Mouse (Mus musculus): Measurements from ENCODE around the gene U90926.
"Not testable (repeated sequence)": the region's sequence is repeated elsewhere in the genome, so short reads cannot be mapped to it uniquely, and the experiment has no call there.

The U90926 gene

DNA sequence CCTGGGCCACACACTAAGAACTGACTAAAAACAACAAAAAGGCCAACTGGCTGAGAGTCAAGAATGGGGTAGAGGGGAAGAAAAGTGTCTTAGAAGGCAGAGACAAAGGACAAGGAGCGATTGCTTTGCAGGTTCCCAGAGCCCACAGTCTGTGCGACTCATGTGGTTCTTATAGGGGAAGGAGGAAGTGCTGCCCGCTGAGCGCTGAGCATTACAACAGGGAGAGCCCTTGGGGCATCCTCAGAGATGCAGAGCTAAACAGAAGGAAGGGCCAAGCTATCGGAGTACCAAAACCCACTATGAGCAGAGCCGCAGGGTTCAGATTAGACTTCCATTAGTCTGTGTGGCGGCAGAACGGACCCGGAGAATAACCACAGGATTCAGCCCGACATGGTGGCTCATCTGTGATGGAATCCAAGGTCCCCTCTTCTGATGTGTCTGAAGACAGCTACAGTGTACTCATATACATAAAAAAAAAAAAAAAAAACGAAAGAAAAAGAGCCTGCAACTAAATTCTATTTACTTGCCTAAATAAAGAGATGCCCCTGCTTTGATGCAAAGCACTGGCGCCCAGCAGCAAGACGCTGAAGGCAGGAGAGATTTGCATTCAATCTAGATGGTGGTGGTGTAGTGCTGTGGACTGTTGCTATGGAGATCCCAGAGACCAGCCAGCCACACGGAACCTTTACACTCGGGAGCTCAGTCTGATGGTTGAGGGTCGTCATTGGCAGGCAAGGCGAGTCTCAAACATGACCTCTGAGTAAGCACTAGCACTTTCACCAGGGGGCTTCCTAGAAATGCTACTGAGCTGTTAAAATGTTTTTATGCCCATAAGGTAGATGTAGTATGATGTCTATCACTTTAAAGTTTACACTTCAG is 3.9 kb upstream of the U90926 start:
- no peak for DNase-seq (ENCODE audit: low read depth, low spot score)

DNA sequence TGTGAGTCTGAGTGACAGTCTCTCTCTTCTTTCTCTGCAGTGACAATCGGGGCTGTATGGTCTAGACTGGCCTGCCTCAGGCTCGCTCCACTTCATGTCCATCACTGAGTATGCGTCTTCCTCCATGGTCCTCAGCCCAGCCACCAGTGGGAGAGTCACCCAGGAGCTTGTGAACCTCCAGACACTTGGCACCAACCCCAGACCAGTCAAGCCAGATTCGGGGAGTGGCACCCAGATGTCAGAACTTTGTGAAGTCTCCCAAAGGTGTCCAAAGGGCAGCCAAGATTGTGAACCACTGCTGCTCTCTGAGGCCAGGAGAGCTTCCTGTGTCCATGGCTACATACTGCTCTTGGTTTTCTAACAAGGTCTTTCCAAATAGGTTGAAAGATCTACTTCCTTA is 3.0 kb downstream of the U90926 start:
- no peak for DNase-seq (ENCODE audit: low read depth, low spot score)

DNA sequence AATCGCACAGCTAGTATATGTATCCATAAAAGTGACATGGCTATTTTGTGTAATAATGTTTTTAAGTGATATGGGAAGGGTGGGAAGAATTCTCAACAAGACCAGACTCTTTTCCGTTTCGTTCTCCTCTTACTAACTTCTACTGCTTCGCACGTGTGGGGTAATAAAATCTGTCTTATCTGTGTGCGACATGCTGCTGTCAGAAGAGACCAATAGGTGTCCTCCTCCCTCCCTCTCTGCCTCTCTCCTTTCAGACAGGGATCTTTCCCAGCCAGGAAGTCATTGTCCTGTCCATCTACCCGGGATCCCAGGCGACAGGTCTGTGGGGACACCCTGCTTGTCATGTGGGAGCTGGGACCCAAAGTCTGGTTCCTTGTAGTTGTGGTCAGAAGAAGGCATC is 5.0 kb downstream of the U90926 start:
- no peak for DNase-seq (ENCODE audit: low read depth, low spot score)

DNA sequence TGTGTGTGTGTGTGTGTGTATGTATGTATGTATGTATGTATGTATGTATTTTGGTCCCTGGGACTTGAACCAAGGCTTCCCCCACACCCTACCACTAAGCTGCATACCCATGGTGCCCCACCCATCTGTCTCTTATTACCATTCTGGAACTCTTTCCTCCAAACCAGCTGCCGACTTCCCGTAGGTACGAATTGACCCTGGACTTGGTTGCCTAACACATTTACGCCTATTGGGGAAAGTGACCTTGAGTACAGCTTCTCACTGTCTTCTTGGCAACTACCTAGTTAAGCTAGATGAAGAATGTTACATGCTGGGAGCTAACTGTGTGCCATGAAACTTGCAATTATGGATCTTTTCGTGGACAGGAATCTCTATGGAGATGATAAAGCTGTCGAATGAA is 9.1 kb downstream of the U90926 start:
- DNase-seq (ENCODE audit: low read depth, low spot score): no peak

DNA sequence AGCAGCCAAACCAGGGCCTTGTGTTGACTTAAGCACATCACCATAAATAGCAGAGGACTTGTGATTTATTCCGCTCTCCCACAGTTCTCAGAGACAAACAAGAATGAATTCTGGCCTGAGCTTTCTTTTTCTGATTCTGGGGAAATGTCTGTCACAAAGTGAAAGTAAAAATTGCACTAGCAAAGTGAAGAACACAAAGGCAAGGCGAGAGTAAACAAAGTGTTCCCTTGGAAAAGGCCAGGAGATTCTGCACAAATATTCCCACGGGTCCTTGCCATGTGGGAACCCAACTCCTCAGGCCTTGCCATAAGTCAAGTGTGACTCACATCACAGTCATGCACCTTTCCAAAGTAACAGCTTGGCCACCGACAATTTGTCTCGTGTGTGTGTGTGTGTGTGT is 9.5 kb downstream of the U90926 start:
- no peak for DNase-seq (ENCODE audit: low read depth, low spot score)

DNA sequence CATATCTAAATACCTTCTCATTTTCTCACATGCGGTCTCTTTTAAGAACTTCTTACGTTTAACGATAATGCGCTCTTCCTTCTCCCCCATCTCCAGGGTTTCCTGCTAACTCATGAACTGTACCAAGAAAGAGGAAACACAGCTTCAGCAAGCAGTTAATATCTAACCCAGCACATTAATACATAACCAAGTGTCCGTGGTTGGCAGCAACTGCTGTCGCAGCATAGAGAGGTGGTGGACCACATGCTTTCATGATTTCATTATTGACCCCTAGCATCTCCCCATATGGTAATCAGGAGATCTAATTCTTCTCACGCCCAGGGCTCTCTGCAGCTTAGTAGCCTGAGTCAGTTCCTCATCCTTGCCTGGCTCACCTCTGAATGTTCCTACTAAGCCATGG is 10.0 kb downstream of the U90926 start:
- no peak for DNase-seq (ENCODE audit: low read depth, low spot score)

DNA sequence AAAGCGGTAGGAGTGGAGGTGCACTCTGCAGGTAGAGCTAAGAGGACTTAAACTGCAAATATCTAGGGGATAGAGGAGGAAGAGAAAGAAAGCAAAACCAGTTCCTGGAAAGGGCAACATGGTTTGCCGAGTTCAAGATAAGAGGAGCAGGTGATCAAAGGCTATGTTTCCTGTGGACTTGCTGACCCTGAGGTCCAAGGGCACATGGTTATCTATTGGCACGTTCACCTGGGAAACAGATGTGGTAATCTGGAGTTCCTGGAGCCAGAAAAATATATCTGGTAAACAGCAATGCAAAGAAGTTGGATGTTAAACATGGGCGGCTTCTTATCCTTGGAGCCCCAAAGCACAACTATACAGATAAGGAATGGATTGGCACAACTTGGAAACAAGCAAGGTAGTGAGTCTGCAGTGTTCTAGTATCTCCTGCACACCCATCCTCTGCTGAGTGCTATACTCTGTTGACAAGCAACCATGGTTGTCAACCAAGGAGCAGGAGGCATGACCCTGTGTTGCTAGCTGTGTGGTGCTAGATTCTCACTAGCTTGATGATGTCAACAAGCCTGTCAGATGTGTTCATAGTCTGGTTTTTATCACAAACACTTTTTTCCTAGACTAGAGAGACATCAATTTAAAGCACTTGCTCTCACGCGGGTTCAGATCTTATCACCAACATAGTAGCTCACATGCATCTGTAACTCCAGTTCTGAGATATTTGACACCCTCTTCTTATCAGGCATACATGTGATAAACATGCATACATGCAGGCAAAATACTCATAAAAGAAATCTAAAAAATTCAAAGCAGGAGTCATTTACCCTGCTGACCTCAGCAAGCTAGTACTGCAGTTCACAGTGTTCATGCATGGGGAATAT is 10.8 kb downstream of the U90926 start:
- DNase-seq (ENCODE audit: low read depth, low spot score): no peak

DNA sequence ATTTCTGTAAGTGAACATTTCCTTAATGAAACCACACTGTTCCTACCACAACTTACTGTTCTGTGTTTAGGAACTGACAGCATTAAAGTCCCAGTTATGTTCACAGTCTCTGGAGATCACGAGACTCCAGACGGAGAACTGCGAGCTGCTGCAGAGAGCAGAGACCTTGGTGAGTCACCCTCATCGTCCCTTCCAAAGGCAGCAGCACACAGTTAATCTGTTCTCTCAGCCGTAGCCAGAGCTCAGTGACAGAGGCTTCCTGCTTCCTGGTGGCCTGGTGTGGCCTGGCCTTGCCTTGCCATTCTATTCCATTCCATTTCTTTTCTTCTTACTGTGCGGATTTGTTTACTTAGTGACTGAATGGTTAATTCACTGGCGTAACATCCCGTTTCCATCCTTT is 16.9 kb downstream of the U90926 start:
- no peak for DNase-seq (ENCODE audit: low read depth, low spot score)

DNA sequence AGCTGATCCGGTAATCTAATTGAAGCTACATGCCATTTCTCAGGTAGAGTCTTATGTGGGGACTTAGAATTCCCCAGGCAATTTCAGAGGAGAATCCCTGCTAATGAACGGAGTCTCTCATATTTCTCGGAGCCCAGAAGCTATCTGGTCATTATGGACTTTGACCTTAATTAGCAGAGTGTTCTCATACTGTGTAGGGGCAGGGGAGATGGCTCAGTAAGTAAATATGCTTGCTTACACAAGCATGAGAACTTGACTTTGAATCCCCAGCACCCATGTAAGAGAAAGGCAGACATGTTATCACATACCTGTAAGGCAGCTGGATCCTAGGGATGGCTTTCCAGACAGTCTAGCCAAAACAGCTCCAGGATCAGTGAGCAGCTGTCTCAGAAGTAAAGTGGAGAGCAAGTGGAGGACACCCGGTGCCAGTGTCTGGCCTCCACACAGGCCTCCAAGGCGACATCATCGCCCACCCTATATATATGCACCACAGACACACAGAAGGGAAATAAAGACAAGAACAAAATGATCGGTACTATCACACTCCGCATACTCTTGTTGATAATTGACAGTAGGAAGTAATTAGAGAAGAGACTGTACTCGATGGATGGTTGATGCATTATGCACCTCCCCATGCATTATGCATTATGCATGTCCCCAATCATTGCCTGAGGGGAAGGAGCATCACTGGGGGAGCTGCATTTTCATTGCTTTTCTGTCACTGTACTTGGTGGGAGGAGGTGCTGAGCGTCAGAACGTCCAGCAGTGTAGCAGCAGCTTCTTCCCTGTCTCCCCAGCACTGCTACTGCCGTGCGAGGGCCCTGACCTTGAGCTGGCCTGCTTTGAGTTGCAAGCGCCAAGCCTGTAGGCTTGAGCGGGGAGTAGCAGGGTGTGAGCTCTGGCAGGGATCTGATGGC is 18.1 kb downstream of the U90926 start:
- DNase-seq (ENCODE audit: low read depth, low spot score): no peak

DNA sequence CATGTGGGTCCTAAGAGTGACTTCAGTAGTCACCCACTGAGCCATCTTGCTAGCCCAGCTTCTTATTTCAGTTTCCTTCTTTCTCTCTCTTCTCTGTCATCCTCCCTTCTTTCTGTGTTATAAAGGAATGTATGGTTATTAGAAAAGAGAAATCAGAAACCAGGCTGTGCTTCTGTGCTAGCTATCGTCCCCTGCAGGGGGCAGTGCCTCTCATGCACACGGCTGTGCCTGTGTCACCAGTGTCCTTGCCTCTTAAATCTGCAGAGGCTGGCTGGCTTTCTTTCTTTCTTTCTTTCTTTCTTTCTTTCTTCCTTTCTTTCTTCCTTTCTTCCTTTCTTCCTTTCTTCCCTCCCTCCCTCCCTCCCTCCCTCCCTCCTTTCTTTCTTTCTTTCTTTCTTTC is 19.5 kb downstream of the U90926 start:
- not testable (repeated sequence) for DNase-seq (ENCODE audit: low read depth, low spot score)

DNA sequence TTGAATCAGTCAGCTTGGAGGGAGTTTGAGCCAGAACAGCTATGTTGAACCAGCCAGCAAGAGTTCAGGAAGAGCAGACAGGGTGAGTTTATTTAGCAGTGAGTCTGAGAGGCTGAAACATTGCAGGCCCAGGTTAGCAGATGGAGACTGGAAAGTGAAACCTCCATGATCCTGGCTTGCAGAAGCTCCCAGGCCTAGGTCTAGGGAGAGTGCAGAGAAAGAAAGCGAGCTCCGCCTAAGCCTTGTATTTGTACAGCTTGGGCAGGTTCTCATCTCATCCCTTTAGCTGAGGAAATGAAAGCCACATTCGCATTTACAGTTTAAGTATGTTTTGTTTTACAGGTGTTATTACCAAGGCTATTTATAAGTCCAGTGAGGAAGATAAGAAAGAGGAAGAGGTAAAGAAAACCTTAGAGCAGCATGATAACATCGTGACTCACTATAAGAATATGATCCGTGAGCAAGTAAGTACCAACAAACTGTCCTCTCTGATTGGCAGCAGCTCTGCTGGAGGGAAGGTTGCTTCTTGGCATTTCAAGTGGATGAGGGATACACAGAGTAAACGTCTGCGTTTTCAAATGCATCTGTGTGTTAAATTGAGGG is 26.2 kb downstream of the U90926 start:
- no peak for DNase-seq (ENCODE audit: low read depth, low spot score)

DNA sequence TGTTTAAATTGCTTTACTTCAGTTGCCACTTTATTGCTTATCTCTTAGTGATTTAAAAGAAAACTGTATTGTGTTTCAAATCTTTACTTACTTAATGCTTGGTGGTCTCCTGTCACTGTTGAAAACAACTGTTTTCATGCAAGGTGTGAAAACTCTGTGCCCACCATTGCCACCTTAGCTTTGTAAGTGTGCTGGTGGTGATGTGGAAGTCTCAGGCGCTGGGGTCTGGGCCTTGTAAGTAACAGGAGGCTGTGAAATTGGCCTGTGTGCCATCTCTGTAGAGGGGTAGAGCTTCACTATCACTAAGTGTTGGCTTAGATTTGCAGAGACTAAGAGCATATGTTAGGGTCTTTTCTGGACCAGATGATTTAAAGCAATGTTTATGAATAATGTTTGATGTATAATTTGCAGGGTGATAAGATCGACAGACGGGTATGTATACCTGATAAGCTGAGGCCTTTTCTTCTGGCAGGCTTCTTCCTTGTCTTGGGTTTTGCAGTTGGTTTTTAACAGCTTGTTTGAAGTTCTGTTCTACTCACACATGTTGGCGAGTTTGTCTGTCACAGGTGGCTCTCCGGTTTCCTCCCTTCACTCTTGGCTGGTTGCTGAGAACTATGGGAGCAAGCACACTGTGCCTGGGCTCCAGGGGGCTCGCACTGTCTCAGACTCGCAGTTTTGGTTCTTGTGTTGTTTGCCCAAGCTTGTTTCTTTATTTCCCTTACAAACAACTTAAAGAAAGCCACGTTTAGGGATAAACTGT is 32.0 kb downstream of the U90926 start:
- DNase-seq (ENCODE audit: low read depth, low spot score): no peak

DNA sequence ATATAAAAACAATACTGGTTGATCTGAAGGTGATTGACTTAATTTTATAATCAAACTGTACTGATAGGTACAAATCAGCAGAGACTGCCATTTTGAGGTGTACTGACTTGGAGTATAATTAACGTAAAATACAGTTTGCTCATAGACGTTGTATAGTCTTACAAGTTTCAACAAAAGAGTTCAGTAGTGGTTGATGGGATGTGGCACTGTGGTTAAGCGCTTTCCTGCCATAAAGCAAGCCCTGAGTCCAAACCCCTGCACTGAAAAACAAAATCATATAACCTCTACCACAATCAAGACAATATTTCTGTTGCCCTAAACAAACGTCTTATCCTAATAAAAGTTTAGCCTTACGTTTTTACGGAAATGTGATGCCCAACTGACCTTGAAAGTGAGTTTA is 49.2 kb downstream of the U90926 start:
- no peak for DNase-seq (ENCODE audit: low read depth, low spot score)
